Mouse (Mus musculus) hindbrain, embryonic 15.5 days (tissue): ENCODE data around the gene A930018P22Rik. TPM values are rescaled to one million over a fixed set of nuclear protein-coding genes. Genes with fewer than 3 reads are reported as not detected.
"Not testable (repeated sequence)": the region's sequence is repeated elsewhere in the genome, so short reads cannot be mapped to it uniquely, and the experiment has no call there.

Experiments
- ATAC-seq: fragments of 200-750 bp; cut with Nextera tagmentation; 2 replicates; pipeline ENCODE4 v1.8.0; 2017; ENCODE audit warnings: low read depth, moderate number of reproducible peaks, moderate TSS enrichment; ENCODE audit not compliant: low FRiP score
- H3K27ac ChIP-seq: fragments of 300-500 bp; sonication (generic); replicated peaks from 2 replicates; pipeline ENCODE4 v1.5.1; 2015; ENCODE audit warnings: mild to moderate bottlenecking, inconsistent platforms
- H3K27me3 ChIP-seq: fragments of 300-500 bp; sonication (generic); 2 replicates; pipeline ENCODE4 v1.6.1; 2015; ENCODE audit warnings: control low read depth, inconsistent platforms
- H3K36me3 ChIP-seq: fragments of 300-500 bp; sonication (generic); 2 replicates; pipeline ENCODE4 v1.6.1; 2015; ENCODE audit warnings: control low read depth, inconsistent platforms
- H3K4me1 ChIP-seq: fragments of 300-500 bp; sonication (generic); replicated peaks from 2 replicates; pipeline ENCODE4 v1.6.1; 2015; ENCODE audit warnings: control low read depth, inconsistent platforms
- H3K4me2 ChIP-seq: fragments of 300-500 bp; sonication (generic); 2 replicates; pipeline ENCODE4 v1.6.1; 2015; ENCODE audit warnings: moderate library complexity, mild to moderate bottlenecking, inconsistent platforms
- H3K4me3 ChIP-seq: fragments of 300-500 bp; sonication (generic); 2 replicates; pipeline ENCODE4 v1.5.1; 2015; ENCODE audit warnings: mild to moderate bottlenecking, inconsistent platforms
- H3K9ac ChIP-seq: fragments of 300-500 bp; sonication (generic); 2 replicates; pipeline ENCODE4 v1.6.1; 2015; ENCODE audit warnings: inconsistent platforms
- H3K9me3 ChIP-seq: fragments of 300-500 bp; sonication (generic); 2 replicates; pipeline ENCODE4 v1.6.1; 2016; ENCODE audit warnings: control low read depth, inconsistent platforms
- WGBS: fragments of 180-500 bp; shearing (Covaris S2); methylation state at CpG from one replicate; pipeline ENCODE4 v1.1.7; 2015; 5-methylcytosine and 5-hydroxymethylcytosine counted together
- polyA plus RNA-seq: library from polyadenylated mRNA; unstranded; fragments of >200 nt; fragmentation: Nextera tagmentation; extraction: Ambion mirVana; gene quantifications from 2 replicates; pipeline ENCODE4 v1.2.1, GENCODE M21; 2015

Gene A930018P22Rik
- polyA plus RNA-seq, 1 experiment from 2014 or later = not detected

- no peak overlapping the region for H3K27ac ChIP-seq
- no peak overlapping the region for H3K4me2 ChIP-seq
- H3K4me3 ChIP-seq = no peak overlapping the region
- no peak overlapping the region for H3K9ac ChIP-seq
- H3K9me3 ChIP-seq = no peaks in the 10 kb centered on the region
- no peaks in the 10 kb centered on the region for H3K27me3 ChIP-seq
- peaks cover 11% of the 10 kb centered on the region for H3K4me1 ChIP-seq
- WGBS = 36% methylated on average over 3 of the region's 3 CpGs
- ATAC-seq = no peak
- no peaks in the 10 kb centered on the region for H3K36me3 ChIP-seq
Measured at GRCm38 (mm10) chr2:104098529-104099230, 23.9 kb upstream of the A930018P22Rik start.

- ATAC-seq = no peak
- Histone ChIP-seq H3K9me3 (no peaks in the 10 kb centered on the region), H3K27ac (no peak overlapping the region), H3K36me3 (no peaks in the 10 kb centered on the region), H3K27me3 (no peaks in the 10 kb centered on the region), H3K4me2 (no peak overlapping the region), H3K4me3 (no peak overlapping the region), H3K4me1 (peaks cover 11% of the 10 kb centered on the region), H3K9ac (no peak overlapping the region)
- WGBS = 100% methylated on average over 2 of the region's 2 CpGs
Measured at GRCm38 (mm10) chr2:104099231-104099585, 23.4 kb upstream of the A930018P22Rik start.

- Histone ChIP-seq H3K27ac (no peak overlapping the region), H3K4me1 (peaks cover 11% of the 10 kb centered on the region), H3K36me3 (no peaks in the 10 kb centered on the region), H3K9me3 (no peaks in the 10 kb centered on the region), H3K9ac (no peak overlapping the region), H3K4me3 (no peak overlapping the region), H3K4me2 (no peak overlapping the region), H3K27me3 (no peaks in the 10 kb centered on the region)
- WGBS = 59% methylated on average over 1 of the region's 1 CpGs
- ATAC-seq = no peak
Measured at GRCm38 (mm10) chr2:104099946-104100345, 22.6 kb upstream of the A930018P22Rik start.

GRCm38 (mm10) chr2:104104800-104105199 is 17.8 kb upstream of the A930018P22Rik start:
- no peaks in the 10 kb centered on the region for H3K4me1 ChIP-seq
- ATAC-seq = no peak
- 95% methylated on average over 6 of the region's 6 CpGs for WGBS
- no peak overlapping the region for H3K9ac ChIP-seq
- H3K4me2 ChIP-seq = no peak overlapping the region
- no peaks in the 10 kb centered on the region for H3K36me3 ChIP-seq
- H3K27ac ChIP-seq = no peak overlapping the region
- H3K27me3 ChIP-seq = no peaks in the 10 kb centered on the region
- H3K9me3 ChIP-seq = no peaks in the 10 kb centered on the region
- H3K4me3 ChIP-seq = no peak overlapping the region

GRCm38 (mm10) chr2:104109021-104109420 is 13.5 kb upstream of the A930018P22Rik start:
- ATAC-seq, H3K27me3 ChIP-seq, H3K9ac ChIP-seq, H3K4me3 ChIP-seq, H3K9me3 ChIP-seq, H3K27ac ChIP-seq, H3K4me1 ChIP-seq, H3K4me2 ChIP-seq, H3K36me3 ChIP-seq: not testable (repeated sequence)
- WGBS = 93% methylated on average over 2 of the region's 2 CpGs

GRCm38 (mm10) chr2:104109528-104109927 is 13.0 kb upstream of the A930018P22Rik start:
- H3K4me3 ChIP-seq = no peak overlapping the region
- WGBS = 85% methylated on average over 2 of the region's 2 CpGs
- H3K27me3 ChIP-seq = no peaks in the 10 kb centered on the region
- no peaks in the 10 kb centered on the region for H3K4me1 ChIP-seq
- no peak overlapping the region for H3K27ac ChIP-seq
- no peak for ATAC-seq
- no peak overlapping the region for H3K4me2 ChIP-seq
- H3K9me3 ChIP-seq = no peaks in the 10 kb centered on the region
- H3K9ac ChIP-seq = no peak overlapping the region
- H3K36me3 ChIP-seq = no peaks in the 10 kb centered on the region

- Histone ChIP-seq H3K4me1 (no peaks in the 10 kb centered on the region), H3K4me3 (no peak overlapping the region), H3K36me3 (no peaks in the 10 kb centered on the region), H3K9me3 (no peaks in the 10 kb centered on the region), H3K27me3 (no peaks in the 10 kb centered on the region), H3K27ac (no peak overlapping the region), H3K4me2 (no peak overlapping the region), H3K9ac (no peak overlapping the region)
- no peak for ATAC-seq
- WGBS = 94% methylated on average over 4 of the region's 4 CpGs
Measured at GRCm38 (mm10) chr2:104110031-104110430, 12.5 kb upstream of the A930018P22Rik start.

- H3K36me3 ChIP-seq, H3K27ac ChIP-seq, ATAC-seq, H3K4me1 ChIP-seq, H3K27me3 ChIP-seq, H3K9me3 ChIP-seq, H3K4me3 ChIP-seq, H3K9ac ChIP-seq, H3K4me2 ChIP-seq: not testable (repeated sequence)
- no CpG with 5 or more reads among the region's 1 CpGs for WGBS
Measured at GRCm38 (mm10) chr2:104111170-104111797, 11.3 kb upstream of the A930018P22Rik start.

GRCm38 (mm10) chr2:104113563-104113962 is 9.0 kb upstream of the A930018P22Rik start:
- H3K27ac ChIP-seq, ATAC-seq, H3K4me2 ChIP-seq, H3K4me1 ChIP-seq, H3K4me3 ChIP-seq, H3K27me3 ChIP-seq, H3K9me3 ChIP-seq, H3K36me3 ChIP-seq, H3K9ac ChIP-seq: not testable (repeated sequence)

GRCm38 (mm10) chr2:104114898-104115297 is 7.7 kb upstream of the A930018P22Rik start:
- ATAC-seq = no peak
- H3K4me1 ChIP-seq = no peaks in the 10 kb centered on the region
- H3K36me3 ChIP-seq = no peaks in the 10 kb centered on the region
- H3K4me2 ChIP-seq = no peak overlapping the region
- no peak overlapping the region for H3K4me3 ChIP-seq
- H3K27ac ChIP-seq = no peak overlapping the region
- H3K27me3 ChIP-seq = no peaks in the 10 kb centered on the region
- H3K9me3 ChIP-seq = no peaks in the 10 kb centered on the region
- no peak overlapping the region for H3K9ac ChIP-seq
- 81% methylated on average over 3 of the region's 3 CpGs for WGBS

GRCm38 (mm10) chr2:104117173-104117572 is 5.4 kb upstream of the A930018P22Rik start:
- H3K27ac ChIP-seq, H3K4me1 ChIP-seq, H3K9ac ChIP-seq, H3K36me3 ChIP-seq, ATAC-seq, H3K4me2 ChIP-seq, H3K9me3 ChIP-seq, H3K4me3 ChIP-seq, H3K27me3 ChIP-seq: not testable (repeated sequence)

GRCm38 (mm10) chr2:104119097-104119496 is 3.5 kb upstream of the A930018P22Rik start:
- peaks cover 11% of the 10 kb centered on the region for H3K4me1 ChIP-seq
- ATAC-seq = no peak
- no peak overlapping the region for H3K9ac ChIP-seq
- 62% methylated on average over 1 of the region's 1 CpGs for WGBS
- no peaks in the 10 kb centered on the region for H3K27me3 ChIP-seq
- no peak overlapping the region for H3K4me3 ChIP-seq
- no peaks in the 10 kb centered on the region for H3K36me3 ChIP-seq
- no peak overlapping the region for H3K4me2 ChIP-seq
- H3K9me3 ChIP-seq = no peaks in the 10 kb centered on the region
- H3K27ac ChIP-seq = no peak overlapping the region

GRCm38 (mm10) chr2:104120312-104120711 is 2.3 kb upstream of the A930018P22Rik start:
- WGBS = 70% methylated on average over 6 of the region's 6 CpGs
- no peak for ATAC-seq
- H3K9ac ChIP-seq = no peak overlapping the region
- H3K27me3 ChIP-seq = 0 out of 2 replicates have a peak, but pooled peaks cover 3% of the 10 kb centered on the region
- no peaks in the 10 kb centered on the region for H3K9me3 ChIP-seq
- no peak overlapping the region for H3K4me3 ChIP-seq
- no peaks in the 10 kb centered on the region for H3K36me3 ChIP-seq
- H3K4me2 ChIP-seq = no peak overlapping the region
- H3K4me1 ChIP-seq = peaks cover 11% of the 10 kb centered on the region
- no peak overlapping the region for H3K27ac ChIP-seq
